Mouse (Mus musculus) Muller cell, postnatal 12 days (primary cell): ENCODE data around the gene Drg1.
A peak's percentile ranks its signal among the peaks of the same experiment; 100 is the strongest.
"Not testable (repeated sequence)": the region's sequence is repeated elsewhere in the genome, so short reads cannot be mapped to it uniquely, and the experiment has no call there.

ENCODE experiments used
- DNase-seq: peaks from one replicate; pipeline ENCODE4 v3.0.0-alpha.2; 2015; ENCODE audit errors: inconsistent ontology term

Drg1 gene

DNA sequence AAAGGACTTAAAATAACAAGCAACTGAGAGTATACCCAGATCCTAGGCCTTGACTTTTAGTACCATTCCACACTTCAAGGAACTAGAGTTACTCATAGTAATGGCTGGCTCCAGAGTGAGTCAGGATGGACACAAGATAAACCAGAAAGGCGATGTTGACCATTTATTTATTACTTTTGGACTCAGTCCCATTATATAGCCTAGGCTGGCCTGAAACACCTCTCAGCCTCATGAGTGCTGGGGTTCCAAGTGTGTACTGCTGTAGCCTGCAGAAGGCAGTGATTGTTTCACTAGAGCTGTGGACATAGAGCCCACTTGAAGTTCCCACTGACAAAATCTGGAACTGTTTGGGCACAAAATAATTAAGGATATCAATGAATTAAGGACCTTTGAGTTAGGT is 53.7 kb downstream of the Drg1 start:
- DNase-seq = no peak

DNA sequence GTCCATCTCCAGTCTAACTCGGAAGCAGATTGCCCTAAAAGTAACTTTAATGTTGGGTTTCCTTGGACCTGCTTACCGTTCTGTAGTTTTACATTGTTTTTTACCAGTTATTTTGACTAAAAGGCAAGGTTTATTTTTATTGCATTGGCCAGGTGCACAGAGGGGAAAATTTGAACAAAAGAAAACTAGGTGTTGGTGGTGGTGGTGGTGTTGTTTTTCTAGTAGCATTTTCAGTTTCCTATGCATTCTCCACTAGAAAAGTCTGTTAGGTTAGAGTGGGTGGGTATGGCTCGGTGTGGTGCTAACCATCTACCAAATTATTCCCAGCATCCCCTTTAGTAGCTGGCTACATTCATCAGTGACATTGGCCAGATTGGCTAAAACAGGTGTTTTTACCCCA is 59.4 kb downstream of the Drg1 start:
- no peak for DNase-seq

DNA sequence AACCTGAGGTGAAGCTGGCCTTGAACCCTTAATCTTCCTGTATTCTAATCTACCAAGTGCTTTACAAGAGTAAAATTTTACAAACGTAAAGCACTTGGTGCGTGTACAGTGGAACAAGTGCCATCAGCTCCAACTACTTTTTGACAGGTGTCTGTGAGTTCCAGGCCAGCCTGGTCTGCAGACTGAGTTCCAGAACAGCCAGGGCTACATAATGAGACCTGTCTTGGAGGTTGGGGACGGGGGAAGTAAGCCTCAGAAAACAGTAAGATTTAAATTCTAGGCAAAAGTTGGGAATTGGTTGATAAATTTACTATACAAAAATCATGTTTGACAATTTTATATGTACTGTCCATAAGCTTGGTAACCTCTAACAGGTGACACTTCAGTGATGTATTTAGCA is 61.0 kb downstream of the Drg1 start:
- no peak for DNase-seq

DNA sequence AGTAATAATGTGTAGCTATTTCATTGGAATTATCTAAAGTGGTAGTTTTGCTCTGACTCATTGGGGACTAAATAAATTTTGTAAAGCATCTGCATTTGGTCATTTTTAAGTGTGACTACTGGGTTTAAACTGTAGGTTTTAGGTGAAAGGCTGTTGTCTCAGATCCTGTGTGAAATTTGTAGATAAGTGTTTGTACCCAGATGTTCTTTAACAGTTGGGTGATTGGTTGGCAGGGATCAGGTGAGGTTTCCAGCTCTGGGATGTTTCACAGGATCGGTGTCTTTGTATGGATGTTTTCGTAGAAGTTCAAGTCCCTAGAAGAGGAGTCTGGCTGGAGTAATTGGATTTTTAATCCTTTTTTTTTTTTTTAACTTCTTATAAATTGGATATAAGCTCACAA is 62.4 kb downstream of the Drg1 start:
- DNase-seq = no peak

DNA sequence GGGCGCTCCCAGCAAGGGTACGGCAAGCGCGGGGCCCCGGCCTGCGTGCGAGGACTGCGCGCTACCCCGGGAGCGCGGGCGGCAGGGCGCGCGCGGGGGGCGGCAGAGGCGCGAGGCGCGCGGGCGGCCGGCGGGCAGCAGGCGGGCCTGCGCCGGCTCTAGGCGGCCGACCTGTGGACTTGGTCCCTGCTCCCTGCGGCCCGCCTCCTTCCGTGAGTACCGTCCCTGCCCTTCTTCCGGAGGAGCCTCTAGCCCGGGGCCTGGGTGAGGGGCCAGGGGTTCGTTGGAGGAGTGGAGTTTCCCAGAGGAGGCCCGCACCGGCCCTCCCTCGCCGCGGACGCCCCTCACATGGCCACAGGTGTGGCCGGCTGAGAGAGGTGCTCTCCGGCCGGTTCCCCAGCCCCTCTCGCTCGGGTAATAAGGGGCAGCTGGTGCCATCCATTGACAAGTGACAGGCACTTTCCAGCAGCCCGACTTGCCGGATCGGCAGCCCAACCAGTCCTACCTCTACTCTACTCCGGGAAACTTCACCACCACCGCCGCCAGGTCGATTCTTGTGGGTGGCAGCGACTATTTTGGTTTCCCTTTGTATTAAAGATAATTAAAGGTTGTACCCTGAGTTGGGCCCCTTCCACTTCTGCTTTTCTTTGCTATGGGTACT is 63.3 kb downstream of the Drg1 start:
- DNase-seq = peak; percentile 70

DNA sequence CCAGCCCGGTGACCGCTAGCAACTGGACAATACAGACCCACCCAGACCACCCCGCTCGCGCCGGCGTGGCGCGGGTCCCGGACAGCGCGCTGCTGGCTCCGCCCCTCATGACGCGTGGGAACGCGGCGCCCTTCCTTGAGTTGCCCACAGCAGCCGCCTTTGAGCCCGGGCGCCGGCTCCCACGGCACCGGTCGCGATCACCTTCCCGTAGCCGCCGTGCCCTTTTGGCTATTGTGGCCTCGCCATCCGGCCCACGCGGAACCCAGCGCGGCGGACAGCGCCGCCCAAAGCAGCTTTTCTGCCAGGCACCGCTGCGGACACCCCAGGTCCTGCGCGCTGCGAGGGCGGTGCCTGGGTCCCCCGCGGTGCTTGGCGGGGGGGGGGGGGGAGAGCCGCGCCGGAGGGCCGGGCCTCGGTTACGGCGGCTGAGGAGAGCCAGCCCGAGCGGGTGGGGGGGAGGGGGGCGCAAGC is 63.9 kb downstream of the Drg1 start, which contains the start of gene Eif4enif1:
Gene Eif4enif1, plus strand, starts transcription at position 162 of the 471 bp plus-strand sequence.
- DNase-seq = peak; percentile 95

DNA sequence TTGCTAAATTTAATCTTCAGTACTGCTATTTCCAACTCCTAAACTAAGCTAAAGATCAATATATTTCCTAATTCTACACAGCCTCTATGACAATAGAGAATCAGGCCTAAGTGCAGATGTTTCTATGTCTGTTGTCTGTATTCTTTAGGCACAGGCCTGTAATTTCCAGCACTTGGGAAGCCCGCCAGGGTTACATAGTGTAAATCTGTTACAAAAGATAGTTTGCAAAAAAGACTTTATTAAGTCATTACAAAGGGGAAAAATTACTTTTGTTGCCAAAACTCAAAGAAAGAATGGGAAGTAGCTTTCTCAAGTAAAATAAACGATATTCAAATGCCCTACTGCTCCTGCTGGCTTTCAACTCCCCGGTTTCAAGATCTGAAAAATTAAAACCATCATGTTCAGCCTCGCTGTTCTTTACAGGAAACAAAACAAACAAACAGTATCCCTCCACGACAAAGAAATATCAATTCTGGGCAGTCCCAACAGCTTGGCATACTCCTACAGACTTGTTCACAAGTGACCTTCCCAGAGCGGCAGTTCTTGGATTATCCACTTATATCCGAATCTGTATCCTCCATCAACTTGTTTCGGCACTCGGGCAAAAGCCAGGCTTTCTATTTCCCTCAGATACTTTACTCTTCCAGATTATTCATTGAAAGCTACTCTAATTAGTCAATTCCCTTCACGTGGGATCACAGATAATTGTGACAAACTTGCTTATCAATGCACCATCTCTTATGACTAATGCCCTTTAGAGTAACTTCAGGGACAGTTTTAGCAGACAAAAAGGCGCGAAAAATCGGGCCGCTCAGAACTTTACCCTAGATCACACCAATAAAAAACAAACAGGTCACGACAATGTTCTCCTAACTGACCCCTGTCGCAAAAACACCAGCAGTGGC is 64.6 kb downstream of the Drg1 start:
- DNase-seq = peak; percentile 89

GRCm38 (mm10) chr11:3200636-3201035 is 65.6 kb downstream of the Drg1 start:
- not testable (repeated sequence) for DNase-seq

GRCm38 (mm10) chr11:3193363-3193762 is 72.9 kb downstream of the Drg1 start, which contains the start of gene Sfi1:
Gene Sfi1, minus strand, starts transcription at chr11:3193463.
- DNase-seq = no peak

- DNase-seq = not testable (repeated sequence)
Measured at GRCm38 (mm10) chr11:3182707-3183106, 83.5 kb downstream of the Drg1 start.

- DNase-seq = not testable (repeated sequence)
Measured at GRCm38 (mm10) chr11:3181971-3182370, 84.2 kb downstream of the Drg1 start.

- not testable (repeated sequence) for DNase-seq
Measured at GRCm38 (mm10) chr11:3181250-3181649, 85.0 kb downstream of the Drg1 start.

DNA sequence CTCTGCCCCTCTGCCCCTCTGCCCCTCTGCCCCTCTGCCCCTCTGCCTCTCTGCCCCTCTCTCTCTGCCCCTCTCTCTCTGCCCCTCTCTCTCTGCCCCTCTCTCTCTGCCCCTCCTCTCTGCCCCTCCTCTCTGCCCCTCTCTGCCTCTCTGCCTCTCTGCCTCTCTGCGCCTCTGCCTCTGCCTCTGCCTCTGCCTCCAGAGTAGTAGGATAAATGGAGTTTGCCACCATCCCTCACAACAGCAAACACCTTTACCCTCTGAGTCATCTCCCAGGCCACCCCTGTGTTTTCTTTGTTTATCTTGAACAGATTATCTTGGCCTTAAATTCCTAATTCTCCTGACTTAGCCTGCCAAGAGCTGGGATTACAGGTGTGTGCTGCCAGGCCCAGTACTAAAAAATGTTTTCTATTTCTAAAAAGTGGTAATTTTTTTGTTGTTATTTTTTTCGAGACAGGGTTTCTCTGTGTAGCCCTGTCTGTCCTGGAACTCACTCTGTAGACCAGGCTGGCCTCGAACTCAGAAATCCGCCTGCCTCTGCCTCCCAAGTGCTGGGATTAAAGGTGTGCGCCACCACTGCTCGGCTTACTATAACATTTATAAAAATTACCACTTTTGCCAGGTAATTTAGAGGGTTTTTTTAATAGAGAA is 85.6 kb downstream of the Drg1 start:
- not testable (repeated sequence) for DNase-seq

DNA sequence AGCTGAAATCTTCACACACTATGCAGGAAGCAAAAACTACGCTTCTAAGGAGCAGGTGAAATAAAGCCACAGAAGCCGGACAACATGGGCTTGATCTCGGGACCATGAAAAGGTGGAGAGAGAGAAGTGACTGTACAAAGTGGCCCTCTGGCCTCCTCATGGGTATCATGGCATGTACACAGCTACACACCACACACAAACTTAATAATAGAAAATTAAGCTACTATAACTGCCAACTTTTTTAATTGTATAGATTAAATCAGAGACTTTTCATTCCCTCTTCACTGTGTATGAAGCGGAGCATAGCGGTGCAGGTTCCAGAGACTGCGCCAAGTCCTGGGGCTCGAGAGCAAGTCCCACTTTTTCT is 86.5 kb downstream of the Drg1 start:
- not testable (repeated sequence) for DNase-seq

- DNase-seq = not testable (repeated sequence)
Measured at GRCm38 (mm10) chr11:3178968-3179725, 87.1 kb downstream of the Drg1 start.

DNA sequence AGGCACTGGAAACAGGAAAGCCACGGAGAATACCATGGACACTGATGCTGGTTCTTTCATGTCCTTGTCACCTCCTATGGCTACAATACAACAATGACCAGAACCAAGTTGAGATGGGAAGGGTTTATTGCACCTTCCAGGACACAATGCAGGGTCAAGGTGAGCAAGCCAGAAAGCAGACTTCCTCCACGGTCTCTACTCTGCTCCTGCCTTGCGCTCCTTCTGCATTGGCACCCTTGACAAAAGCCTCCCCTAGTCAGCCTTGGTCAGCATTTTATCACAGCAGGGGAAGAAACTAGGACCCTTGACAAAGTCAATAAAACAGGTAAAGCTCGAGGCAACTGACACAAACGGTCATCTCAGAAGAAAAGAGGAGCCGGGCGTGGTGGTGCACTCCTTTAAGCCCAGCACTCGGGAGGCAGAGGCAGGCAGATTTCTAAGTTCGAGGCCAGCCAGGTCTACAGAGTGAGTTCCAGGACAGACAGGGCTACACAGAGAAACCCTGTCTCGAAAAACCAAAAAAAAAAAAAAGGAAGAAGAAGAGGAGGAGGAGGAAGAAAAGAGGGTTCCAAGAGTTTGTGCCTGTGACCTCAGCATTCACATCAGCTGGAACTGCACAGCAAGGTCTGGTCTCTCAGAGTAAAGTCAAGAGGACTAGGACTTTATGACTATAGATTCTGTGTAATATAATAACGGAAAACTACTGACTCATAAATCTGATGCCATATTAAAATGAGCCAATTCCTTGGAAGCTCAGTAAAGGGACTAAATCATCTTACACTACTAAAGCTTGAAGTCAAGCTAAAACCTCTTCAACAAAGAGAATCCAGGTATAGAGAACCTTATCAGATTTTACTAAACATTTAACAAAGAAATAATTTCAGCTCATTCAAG is 92.5 kb downstream of the Drg1 start:
- not testable (repeated sequence) for DNase-seq

- not testable (repeated sequence) for DNase-seq
Measured at GRCm38 (mm10) chr11:3172526-3172925, 93.7 kb downstream of the Drg1 start.

DNA sequence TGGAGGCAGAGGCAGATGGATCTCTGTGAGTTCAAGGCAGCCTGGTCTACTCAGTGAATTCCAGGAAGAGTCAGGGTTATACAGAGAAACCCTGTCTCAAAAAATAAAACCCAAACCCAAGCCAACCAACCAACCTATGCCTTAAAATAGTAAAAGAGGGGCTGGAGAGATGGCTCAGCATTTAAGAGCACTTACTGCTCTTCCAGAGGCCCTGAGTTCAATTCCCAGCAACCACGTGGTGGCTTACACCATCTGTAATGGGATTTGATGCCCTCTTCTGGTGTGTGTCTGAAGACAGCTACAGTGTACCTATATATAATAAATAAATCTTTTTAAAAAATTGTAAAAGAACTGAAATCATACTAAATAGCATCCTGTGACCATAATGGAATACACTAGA is 94.3 kb downstream of the Drg1 start:
- not testable (repeated sequence) for DNase-seq

DNA sequence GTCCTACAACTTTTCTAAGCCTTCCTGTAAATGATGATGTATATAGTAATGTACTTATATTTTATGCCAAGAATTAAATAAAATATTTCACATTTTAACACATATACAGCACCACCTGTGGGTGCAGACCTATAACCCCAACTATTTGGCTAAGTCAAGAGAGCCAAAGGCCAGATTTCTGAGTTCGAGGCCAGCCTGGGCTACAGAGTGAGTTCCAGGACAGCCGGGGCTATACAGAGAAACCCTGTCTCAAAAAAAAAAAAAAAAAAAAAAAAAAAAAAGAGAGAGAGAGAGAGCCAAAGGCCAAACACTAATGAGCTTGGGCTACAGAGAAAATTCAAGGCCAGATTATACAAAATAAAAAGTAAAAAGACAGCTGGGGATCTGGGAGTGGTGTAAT is 97.2 kb downstream of the Drg1 start:
- not testable (repeated sequence) for DNase-seq

DNA sequence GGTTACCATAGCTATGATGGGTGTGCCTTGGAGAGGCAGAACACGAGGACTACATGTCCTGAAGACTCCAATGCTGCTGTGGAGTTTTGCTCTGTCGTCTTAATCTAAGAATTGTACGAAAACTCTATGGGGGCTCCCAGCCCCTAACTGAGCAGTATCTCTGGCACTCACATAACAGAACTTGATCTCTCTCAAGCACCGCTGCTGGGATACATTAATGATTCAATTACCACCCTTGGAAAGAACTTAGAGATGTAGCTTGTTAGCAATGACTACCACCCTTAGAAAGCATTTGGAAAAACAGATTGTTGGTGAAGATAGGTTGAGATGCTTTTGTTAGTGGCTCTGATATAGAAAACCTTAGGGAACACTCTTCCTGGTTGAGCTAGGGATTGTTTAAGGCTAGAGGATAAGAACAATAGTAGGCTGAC is 98.6 kb downstream of the Drg1 start:
- not testable (repeated sequence) for DNase-seq
